Mouse (Mus musculus) lung, adult 2 months (tissue): Measurements from ENCODE around the gene 9430015G10Rik. TPM values are rescaled to one million over a fixed set of nuclear protein-coding genes. Genes with fewer than 3 reads are reported as not detected.

ENCODE experiments used
- DNase-seq: peaks from one replicate; pipeline ENCODE4 v3.0.0; 2022
- H3K4me1 ChIP-seq: fragments of 200-500 bp; 2 replicates; pipeline ENCODE4 v1.6.1; 2011; ENCODE audit warnings: low read length; ENCODE audit not compliant: control insufficient read depth, insufficient read depth
- H3K4me3 ChIP-seq: fragments of 200-500 bp; replicated peaks from 2 replicates; pipeline ENCODE3; 2011; ENCODE audit warnings: low read depth, mild to moderate bottlenecking, control low read depth, low read length; ENCODE audit errors: extremely low read depth
- CTCF ChIP-seq: fragments of 200-500 bp; IDR thresholded peaks from 2 replicates; pipeline ENCODE4 v1.5.1; 2011; ENCODE audit warnings: mild to moderate bottlenecking, low read length, control low read depth; ENCODE audit not compliant: insufficient read depth
- POLR2A ChIP-seq: fragments of 200-500 bp; IDR thresholded peaks from 2 replicates; pipeline ENCODE4 v1.6.1; 2011; ENCODE audit warnings: low read depth, mild to moderate bottlenecking, control low read depth, low read length, borderline replicate concordance; ENCODE audit errors: extremely low read depth
- WGBS: fragments of 180-500 bp; shearing (Covaris S2); methylation state at CpG from one replicate; pipeline ENCODE4 v1.1.7; 2018; 5-methylcytosine and 5-hydroxymethylcytosine counted together
- polyA plus RNA-seq: library from polyadenylated mRNA; depleted of rRNA; stranded (reverse); fragments of >200 nt; gene quantifications from 2 replicates; pipeline ENCODE4 v1.2.3, GENCODE M21; 2012

The 9430015G10Rik gene
- polyA plus RNA-seq, 1 experiment, result 13.8 TPM

DNA sequence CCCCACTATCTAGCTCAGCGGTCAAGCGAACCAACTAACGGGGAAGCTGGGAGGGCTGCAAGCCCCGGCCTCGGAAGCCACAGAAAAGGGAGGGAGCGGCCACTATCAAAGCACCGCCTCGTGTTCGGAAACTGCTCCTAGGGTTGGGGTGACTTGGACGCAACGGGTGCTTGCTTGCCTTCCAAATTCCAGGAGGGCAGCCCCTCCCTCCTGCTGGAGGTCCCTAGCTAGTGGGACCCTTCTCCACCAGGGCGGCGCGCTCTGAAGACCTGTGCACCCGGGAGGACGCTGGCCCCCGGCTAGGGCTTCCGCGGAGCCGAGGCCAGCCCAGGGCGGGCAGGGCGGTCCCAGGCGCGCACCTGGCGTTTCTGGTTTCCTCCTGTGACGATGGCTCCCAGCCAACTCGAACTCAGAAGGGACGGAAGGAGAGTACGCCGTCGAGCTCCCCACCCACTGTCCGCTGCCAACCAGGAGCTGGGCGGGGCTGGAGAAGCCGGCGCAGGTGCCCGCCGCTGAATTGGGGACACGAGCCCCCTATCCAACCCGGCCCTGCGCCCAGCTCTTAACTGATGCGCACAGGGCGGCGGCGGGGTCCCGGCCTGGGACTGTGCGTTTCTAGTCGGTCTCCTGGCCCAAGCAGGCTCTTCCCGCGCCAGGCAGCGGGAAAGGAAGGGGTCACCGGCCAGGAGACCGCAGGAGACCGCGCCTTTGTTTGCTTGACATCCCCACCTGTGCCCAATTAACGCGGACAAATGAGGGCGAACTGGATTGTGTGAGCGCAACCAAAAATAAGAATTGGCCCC is 32.1 kb upstream of the 9430015G10Rik start:
- Histone ChIP-seq H3K4me3 (peak overlapping the region; percentile 54), H3K4me1 (no peaks in the 10 kb centered on the region; the same call in 1 of the 2 replicates)
- TF ChIP-seq POLR2A, result peak; percentile 56; the same call in 1 of the 2 replicates
- no peak for TF ChIP-seq CTCF
- 2% methylated on average over 58 of the region's 58 CpGs for WGBS
- peak; percentile 70 for DNase-seq

DNA sequence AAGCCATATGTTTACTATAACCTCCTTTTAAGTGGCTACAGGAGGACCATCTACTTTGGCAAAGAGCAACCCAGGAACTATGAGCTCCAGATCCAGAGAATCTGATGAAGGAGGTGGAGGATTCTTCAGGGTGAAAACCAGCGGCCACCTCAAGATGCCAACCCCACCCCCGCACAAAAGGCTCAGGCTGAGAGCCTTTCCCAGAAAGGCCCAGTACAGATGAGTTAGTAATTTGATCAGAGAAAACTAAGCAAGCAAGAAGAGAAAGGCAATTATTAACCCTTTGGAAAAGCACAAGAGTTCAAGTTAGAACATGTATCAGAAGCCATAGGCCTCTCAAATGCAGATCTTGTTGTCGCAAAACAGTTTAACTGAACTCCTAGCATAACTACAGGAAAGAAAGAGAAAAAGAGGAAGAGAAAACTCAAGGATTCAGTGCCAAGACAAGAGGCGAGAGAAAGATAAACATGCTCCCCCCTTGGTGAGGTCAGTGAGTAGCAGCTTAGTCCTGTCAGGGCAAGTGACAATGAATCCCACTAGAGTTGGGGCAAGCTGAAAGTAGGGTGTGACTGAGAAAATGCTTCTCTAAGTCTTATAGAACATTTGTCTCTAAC is 27.1 kb upstream of the 9430015G10Rik start:
- WGBS, result 52% methylated on average over 4 of the region's 4 CpGs
- no peak for DNase-seq
- Histone ChIP-seq H3K4me1 (no peaks in the 10 kb centered on the region), H3K4me3 (no peak overlapping the region)
- TF ChIP-seq CTCF, result no peak
- TF ChIP-seq POLR2A, result no peak

GRCm38 (mm10) chr4:156083348-156083747 is 26.4 kb upstream of the 9430015G10Rik start:
- DNase-seq, result peak; percentile 24
- TF ChIP-seq POLR2A (no peak), CTCF (no peak)
- Histone ChIP-seq H3K4me3 (no peak overlapping the region), H3K4me1 (no peaks in the 10 kb centered on the region)
- WGBS, result 64% methylated on average over 5 of the region's 5 CpGs

DNA sequence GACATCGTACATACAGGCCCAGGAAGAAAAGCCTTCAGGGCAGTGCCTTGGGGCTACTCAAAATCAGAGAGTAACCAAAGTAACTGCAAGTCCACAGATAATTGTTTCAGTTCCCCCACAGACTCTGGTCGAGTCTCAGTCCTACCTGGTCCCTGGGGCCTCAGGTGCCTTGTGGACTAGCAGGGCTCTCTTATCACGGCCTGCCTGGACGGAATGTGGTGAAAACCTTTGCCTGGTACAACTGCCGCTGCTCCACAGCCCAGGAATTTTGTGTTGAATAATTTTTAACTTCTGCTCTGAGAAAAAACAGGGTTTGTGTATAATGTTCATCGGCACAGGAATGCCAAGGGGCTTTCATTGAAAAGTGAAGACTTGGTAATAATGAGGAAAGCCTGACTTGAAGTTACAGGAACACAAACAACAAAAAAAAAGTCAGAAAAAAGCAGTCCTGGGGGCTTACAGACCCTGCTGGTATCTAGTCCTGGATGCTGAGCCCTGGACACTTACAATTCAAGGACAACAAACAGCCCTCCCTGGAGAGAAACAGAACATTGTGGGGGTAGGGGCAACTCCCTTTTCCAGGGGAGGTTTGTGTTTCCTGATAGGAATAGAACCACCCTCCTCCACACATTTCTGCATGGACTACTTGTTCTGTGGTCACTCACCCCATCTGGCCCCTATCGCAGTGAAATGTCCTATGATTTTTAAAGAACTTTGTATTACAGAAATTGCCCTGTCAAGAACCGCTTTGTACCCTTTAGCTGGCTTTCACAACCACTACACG is 25.5 kb upstream of the 9430015G10Rik start:
- 66% methylated on average over 9 of the region's 9 CpGs for WGBS
- no peak overlapping the region for H3K4me3 ChIP-seq
- TF ChIP-seq POLR2A (no peak), CTCF (no peak)
- no peak for DNase-seq
- no peaks in the 10 kb centered on the region for H3K4me1 ChIP-seq

DNA sequence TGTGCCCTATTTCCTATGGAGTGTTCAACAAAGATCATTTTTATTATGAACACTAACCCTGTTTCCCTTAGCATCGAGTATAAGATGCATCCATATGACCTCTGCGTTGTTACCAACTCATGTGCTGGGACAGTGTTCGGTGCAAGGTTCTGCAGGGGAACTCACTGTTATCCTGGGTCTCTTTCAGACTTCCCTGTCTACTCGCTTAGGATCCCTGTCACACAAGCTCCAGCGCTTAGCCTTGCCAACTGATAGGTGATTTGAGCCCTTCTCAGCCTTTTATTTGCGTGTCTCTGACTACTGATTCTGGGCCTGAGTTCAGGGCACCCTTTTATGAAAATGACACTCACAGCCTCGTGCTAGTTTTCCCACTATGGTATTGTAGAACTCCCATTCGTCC is 24.5 kb upstream of the 9430015G10Rik start:
- H3K4me1 ChIP-seq, result no peaks in the 10 kb centered on the region
- WGBS, result 84% methylated on average over 8 of the region's 8 CpGs
- H3K4me3 ChIP-seq, result no peak overlapping the region
- no peak for TF ChIP-seq CTCF
- no peak for DNase-seq

GRCm38 (mm10) chr4:156087398-156088087 is 22.2 kb upstream of the 9430015G10Rik start:
- H3K4me1 ChIP-seq, result no peaks in the 10 kb centered on the region
- WGBS, result 28% methylated on average over 5 of the region's 5 CpGs
- no peak overlapping the region for H3K4me3 ChIP-seq
- TF ChIP-seq POLR2A (no peak), CTCF (no peak)
- no peak for DNase-seq

GRCm38 (mm10) chr4:156091236-156091635 is 18.5 kb upstream of the 9430015G10Rik start:
- TF ChIP-seq CTCF (no peak), POLR2A (no peak)
- Histone ChIP-seq H3K4me1 (no peaks in the 10 kb centered on the region), H3K4me3 (no peak overlapping the region)
- no peak for DNase-seq
- 57% methylated on average over 1 of the region's 1 CpGs for WGBS

DNA sequence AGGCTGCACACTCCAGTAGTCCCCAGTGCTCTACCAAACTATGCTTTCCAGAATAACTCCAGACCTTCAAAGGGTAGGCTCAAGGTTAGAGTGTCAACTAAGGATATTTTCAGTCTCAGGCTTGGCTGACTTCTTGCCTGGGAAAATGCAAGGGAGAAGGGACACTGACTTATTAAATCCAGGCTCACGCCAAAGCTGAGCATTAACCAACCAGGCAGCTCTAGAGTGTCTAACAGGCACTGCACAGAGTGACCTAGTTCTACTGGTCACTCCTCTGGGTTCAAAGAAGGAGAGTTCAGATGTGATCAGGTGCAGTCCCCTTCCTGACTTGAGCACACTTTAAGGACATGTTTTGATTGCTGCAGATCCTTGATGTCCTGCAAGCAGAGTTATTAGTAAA is 17.0 kb upstream of the 9430015G10Rik start:
- no peak for DNase-seq
- no peak overlapping the region for H3K4me3 ChIP-seq
- no peaks in the 10 kb centered on the region for H3K4me1 ChIP-seq
- TF ChIP-seq CTCF (no peak), POLR2A (no peak)
- 82% methylated on average over 1 of the region's 1 CpGs for WGBS

- TF ChIP-seq POLR2A (no peak), CTCF (no peak)
- no peak for DNase-seq
- WGBS, result 61% methylated on average over 5 of the region's 5 CpGs
Observed at GRCm38 (mm10) chr4:156093758-156094157, 16.0 kb upstream of the 9430015G10Rik start.

More at GRCm38 (mm10) chr4:156093758-156094157, 16.0 kb upstream of the 9430015G10Rik start:
- no peaks in the 10 kb centered on the region for H3K4me1 ChIP-seq
- H3K4me3 ChIP-seq, result no peak overlapping the region
